Mouse (Mus musculus) kidney, adult 9 months (tissue): ENCODE data around the gene Tmem50b.

Experiments
- DNase-seq: peaks from one replicate; pipeline ENCODE4 v3.0.0; 2022

Tmem50b gene

GRCm38 (mm10) chr16:91564580-91565291 is 32.9 kb downstream of the Tmem50b start:
- peak; percentile 32 for DNase-seq

- DNase-seq = no peak
Measured at GRCm38 (mm10) chr16:91561541-91562457, 35.8 kb downstream of the Tmem50b start.

- peak; percentile 45 for DNase-seq
Measured at GRCm38 (mm10) chr16:91561099-91561498, 36.5 kb downstream of the Tmem50b start.

GRCm38 (mm10) chr16:91557693-91558092 is 39.9 kb downstream of the Tmem50b start:
- peak; percentile 44 for DNase-seq

GRCm38 (mm10) chr16:91557214-91557613 is 40.4 kb downstream of the Tmem50b start:
- peak; percentile 32 for DNase-seq

- DNase-seq = no peak
Measured at GRCm38 (mm10) chr16:91556659-91557058, 40.9 kb downstream of the Tmem50b start.

- no peak for DNase-seq
Measured at GRCm38 (mm10) chr16:91555017-91555605, 42.5 kb downstream of the Tmem50b start.

- DNase-seq = peak; percentile 65
Measured at GRCm38 (mm10) chr16:91553625-91554024, 44.0 kb downstream of the Tmem50b start.

- DNase-seq = no peak
Measured at GRCm38 (mm10) chr16:91552072-91552471, 45.5 kb downstream of the Tmem50b start.

GRCm38 (mm10) chr16:91551081-91551524 is 46.5 kb downstream of the Tmem50b start:
- no peak for DNase-seq

- no peak for DNase-seq
Measured at GRCm38 (mm10) chr16:91549616-91550015, 48.0 kb downstream of the Tmem50b start.

- no peak for DNase-seq
Measured at GRCm38 (mm10) chr16:91548996-91549395, 48.6 kb downstream of the Tmem50b start.

- DNase-seq = no peak
Measured at GRCm38 (mm10) chr16:91548586-91548985, 49.0 kb downstream of the Tmem50b start.

- DNase-seq = peak; percentile 28
Measured at GRCm38 (mm10) chr16:91547974-91548373, 49.6 kb downstream of the Tmem50b start.

GRCm38 (mm10) chr16:91546836-91547741 is 50.5 kb downstream of the Tmem50b start, which contains the start of gene Ifngr2:
Gene Ifngr2 (plus strand): TSS chr16:91547072.
- peak; percentile 54 for DNase-seq

- peak; percentile 43 for DNase-seq
Measured at GRCm38 (mm10) chr16:91546391-91546835, 51.2 kb downstream of the Tmem50b start.

- peak; percentile 44 for DNase-seq
Measured at GRCm38 (mm10) chr16:91545597-91546281, 51.9 kb downstream of the Tmem50b start.

GRCm38 (mm10) chr16:91543619-91544018 is 54.0 kb downstream of the Tmem50b start:
- DNase-seq = no peak

GRCm38 (mm10) chr16:91541573-91542081 is 56.0 kb downstream of the Tmem50b start:
- no peak for DNase-seq

GRCm38 (mm10) chr16:91538513-91538912 is 59.1 kb downstream of the Tmem50b start:
- no peak for DNase-seq

GRCm38 (mm10) chr16:91538051-91538450 is 59.5 kb downstream of the Tmem50b start:
- no peak for DNase-seq
